Mouse (Mus musculus) left cerebral cortex, postnatal 14 days (tissue): ENCODE measurements at regions not wholly inside any gene's neighbourhood (a gene's known extent, or its start where the extent isn't known, plus 50 kb on each side); places are given as distances from the start of the nearest gene placed in this dataset.
"Not testable (repeated sequence)": the region's sequence is repeated elsewhere in the genome, so short reads cannot be mapped to it uniquely, and the experiment has no call there.

ENCODE experiments used
- DNase-seq, 2 experiments: peaks; one replicate each; pipeline ENCODE4 v3.0.0; 2021 to 2022; ENCODE audit warnings: low spot score in 2 of 2, mixed read lengths in 1 of 2
- intact Hi-C: fragments of 180-260 bp; cut with DNase I; formaldehyde crosslinking; loops from one replicate; pipeline ENCODE4 v1.15.1; 2025

- intact Hi-C loops, result no loop called here
- peak; percentile 5 to 20 for DNase-seq
These were observed 515.3 kb upstream of the N6amt1 start for GRCm38 (mm10) chr16:86838457-86839337.

GRCm38 (mm10) chr16:86827645-86828044, 526.3 kb upstream of the N6amt1 start:
- no peak for DNase-seq
- intact Hi-C loops, result no loop called here

GRCm38 (mm10) chr16:86826641-86827040, 527.3 kb upstream of the N6amt1 start:
- intact Hi-C loops, result no loop called here

DNA sequence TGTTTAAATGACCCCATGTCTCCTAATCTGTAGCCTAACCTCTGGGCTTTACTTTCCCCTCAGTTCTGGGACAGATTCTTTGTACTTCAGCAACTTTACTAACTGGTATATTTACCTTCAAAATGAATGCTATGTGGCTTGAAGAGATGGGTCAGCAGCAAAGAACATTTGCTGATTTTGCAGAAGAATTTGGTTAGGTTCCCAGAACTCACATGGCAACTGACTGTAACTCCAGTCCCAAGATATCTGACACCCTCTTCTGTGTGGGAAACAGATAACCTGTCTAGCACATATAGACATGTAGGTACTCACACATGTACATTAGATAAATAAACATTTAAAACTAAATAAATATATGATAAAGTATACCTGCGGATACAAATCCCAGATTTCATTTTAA, 530.5 kb upstream of the N6amt1 start:
- intact Hi-C loops, result no loop called here
- no peak for DNase-seq

More at GRCm38 (mm10) chr16:86826641-86827040, 527.3 kb upstream of the N6amt1 start:
- DNase-seq, result no peak

GRCm38 (mm10) chr16:86821586-86821985, 532.4 kb upstream of the N6amt1 start:
- DNase-seq, result no peak
- intact Hi-C loops, result no loop called here

DNA sequence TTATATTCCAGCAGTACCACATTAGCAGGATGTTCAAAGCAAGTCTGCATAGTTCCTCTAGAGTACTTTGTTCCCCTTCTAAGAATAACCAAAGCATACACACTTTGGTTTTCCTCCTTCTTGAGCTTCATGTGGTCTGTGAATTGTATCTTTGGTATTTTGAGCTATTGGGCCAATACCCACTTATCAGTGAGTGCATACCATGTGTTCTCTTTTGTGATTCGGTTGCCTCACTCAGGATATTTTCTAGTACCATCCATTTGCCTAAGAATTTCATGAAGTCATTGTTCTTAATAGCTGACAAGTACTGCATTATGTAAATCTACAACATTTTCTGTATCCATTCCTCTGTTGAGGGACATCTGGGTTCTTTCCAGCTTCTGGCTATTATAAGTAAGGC, 535.3 kb upstream of the N6amt1 start:
- DNase-seq, intact Hi-C loops: not testable (repeated sequence)

GRCm38 (mm10) chr16:86816763-86817593, 537.0 kb upstream of the N6amt1 start:
- intact Hi-C loops, result no loop called here
- no peak for DNase-seq

- intact Hi-C loops, result no loop called here
- no peak for DNase-seq
These were observed 538.0 kb upstream of the N6amt1 start for GRCm38 (mm10) chr16:86816006-86816405.

GRCm38 (mm10) chr16:86812692-86813091, 541.3 kb upstream of the N6amt1 start:
- intact Hi-C loops, result no loop called here
- no peak for DNase-seq

GRCm38 (mm10) chr16:86808644-86809324, 545.2 kb upstream of the N6amt1 start:
- DNase-seq, result no peak
- intact Hi-C loops, result no loop called here

- intact Hi-C loops, result no loop called here
- no peak for DNase-seq
These were observed 547.6 kb upstream of the N6amt1 start for GRCm38 (mm10) chr16:86806374-86806773.

DNA sequence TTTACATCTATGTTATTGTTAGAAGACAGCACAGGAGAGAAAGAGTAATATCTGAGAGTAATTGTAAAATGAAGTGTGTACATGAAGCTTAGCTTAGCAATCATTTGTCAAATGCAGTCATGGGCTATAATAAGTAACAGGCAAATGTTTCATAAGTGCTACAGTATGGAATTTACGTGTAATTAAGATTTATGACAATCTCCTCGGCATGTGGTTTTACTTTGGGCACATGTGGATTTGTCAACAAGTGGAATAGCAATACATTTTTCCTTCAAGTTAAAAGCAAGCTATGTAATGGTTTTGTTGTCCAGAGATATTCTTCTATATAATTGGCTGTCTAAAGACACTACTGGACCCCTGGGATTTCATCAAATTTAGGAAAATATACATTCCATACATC, 577.9 kb upstream of the N6amt1 start:
- no peak for DNase-seq
- intact Hi-C loops, result no loop called here

- intact Hi-C loops, result no loop called here
- DNase-seq, result no peak
These were observed 581.4 kb upstream of the N6amt1 start for GRCm38 (mm10) chr16:86772586-86772985.

DNA sequence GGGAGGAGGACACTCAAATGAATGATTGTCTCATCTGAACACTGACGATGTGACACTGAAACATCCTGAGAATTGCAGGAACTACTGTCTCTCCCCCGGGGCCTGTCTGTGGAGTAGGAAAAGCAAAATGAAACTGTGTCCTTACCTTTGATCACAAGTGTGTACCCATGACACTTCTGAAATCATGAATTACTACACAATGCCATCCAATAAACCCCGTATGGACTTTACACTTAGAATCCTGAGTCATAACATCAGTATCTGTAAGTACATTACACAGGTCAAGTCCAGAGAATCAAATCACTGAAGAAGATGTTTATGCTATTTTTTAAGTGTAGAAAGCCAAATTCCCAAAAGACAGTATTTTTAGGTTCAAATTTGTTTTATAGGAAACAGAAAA, 585.1 kb upstream of the N6amt1 start:
- DNase-seq, result no peak
- intact Hi-C loops, result no loop called here

GRCm38 (mm10) chr16:86768355-86768754, 585.6 kb upstream of the N6amt1 start:
- DNase-seq, result no peak
- intact Hi-C loops, result no loop called here

- intact Hi-C loops, result no loop called here
- DNase-seq, result no peak
These were observed 588.0 kb upstream of the N6amt1 start for GRCm38 (mm10) chr16:86765974-86766373.

DNA sequence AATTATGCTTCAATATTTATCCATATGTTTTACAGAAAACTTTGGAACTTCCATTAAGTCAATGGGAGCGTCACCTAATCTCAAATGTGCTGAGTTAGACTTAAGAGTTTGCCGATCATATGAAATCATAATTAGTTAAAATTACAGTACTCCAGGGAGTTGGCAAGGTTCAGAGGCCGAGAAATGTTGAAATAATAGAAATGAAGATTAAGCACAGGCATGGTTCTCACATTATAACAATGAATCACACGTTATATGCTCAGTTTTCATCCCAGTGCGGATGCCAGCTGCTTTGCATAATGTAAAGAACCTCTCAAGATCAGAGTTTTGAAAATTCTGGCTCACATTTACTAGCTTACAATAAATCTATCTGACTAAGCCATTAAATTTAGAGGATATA, 612.7 kb upstream of the N6amt1 start:
- intact Hi-C loops, result no loop called here
- no peak for DNase-seq

DNA sequence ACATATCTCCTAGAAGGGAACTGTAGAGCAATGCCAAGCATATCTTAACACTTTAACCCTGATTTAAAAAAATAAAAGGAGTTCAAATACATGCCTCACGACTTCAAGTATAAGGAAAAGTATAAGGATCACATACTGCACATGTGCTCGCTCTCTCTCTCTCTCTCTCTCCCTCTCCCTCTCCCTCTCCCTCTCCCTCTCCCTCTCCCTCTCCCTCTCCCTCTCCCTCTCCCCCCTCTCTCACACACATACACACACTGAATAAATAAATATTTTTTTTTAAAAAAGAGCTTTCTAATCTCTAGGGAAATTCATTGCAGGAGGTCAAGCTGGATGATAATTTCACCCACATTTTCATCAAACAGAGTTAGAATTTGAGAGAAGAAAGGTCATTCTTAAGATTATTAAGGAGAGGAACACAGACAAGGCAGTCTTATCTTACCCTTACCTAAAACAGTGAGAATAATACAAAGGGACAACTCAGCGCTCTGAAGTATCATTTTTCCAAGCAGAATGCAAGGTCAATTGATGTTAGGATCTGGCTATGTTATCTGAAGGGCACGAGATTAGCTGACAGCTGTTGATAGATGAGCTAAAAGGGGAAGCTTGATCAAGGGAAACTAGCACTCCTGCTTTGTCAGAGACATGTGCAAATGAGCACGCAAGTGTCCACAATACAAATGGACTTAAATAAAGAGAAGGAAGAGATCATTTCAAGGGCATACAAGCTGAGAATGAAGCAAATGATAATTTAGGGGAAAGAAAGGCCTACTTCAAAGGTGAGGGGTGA, 634.8 kb upstream of the N6amt1 start:
- intact Hi-C loops, result no loop called here
- DNase-seq, result no peak

DNA sequence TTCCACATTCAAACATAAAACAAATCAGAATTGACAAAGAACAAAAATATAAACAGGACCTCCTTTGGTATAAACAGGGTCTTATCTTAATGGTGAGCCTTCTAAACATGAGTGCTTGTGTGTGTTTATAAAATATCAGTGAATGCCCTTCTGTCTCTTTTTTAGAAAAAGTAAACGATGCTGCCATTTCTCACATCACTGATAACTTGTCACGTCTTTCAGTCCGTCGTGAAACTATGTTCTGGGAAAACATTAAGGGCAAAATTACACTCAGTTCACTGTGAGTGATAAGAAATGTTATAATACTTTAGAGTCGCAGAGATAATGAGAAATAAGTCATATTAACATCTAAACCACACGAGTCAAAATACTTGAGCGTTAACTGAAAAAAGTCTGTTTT, 635.6 kb upstream of the N6amt1 start:
- intact Hi-C loops, result no loop called here

More for the DNA sequence above, 635.6 kb upstream of the N6amt1 start:
- no peak for DNase-seq
